In the genomic region with DNA sequence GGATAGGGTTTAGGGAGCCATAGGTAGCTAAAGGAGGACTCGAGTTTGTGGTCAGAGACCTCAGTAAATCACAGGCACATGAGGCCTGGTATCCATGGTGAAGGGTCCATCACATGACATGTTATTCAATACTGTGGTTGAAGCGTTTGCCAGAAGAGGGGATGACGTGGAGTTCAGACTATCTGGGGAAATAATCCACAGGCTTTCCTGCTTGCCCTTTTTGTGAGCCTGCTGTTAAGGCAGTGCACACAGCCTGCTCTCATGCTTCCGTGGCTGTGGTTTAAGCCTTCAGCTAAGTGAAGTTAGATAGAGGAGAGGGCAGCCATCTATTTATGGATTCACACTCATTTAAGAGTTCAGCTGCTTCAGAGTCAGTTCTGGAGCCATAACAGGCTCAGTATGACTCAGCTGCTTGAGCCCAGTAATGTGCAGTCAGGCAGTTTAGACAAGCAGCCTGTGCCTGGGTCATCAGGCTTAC, we compare ENCODE assay signal across 9 mouse cellular contexts.
A peak's percentile ranks its signal among the peaks of the same experiment; 100 is the strongest.
DNase-seq lines count a peak whose midpoint lies in the region; ATAC-seq lines count a peak whose summit lies in the region.
"Had no signal": no experiment of that assay in that cellular context is flagged by ENCODE, and none has a peak within 500 bp of the region (broad histone marks: within the 10 kb centered on the region; RNA-seq: fewer than 3 reads in every experiment).

No protein-coding gene starts in this region.

- peak overlapping the region; percentile 17; the same call in 1 of the 2 replicates for H3K27ac ChIP-seq in brown adipose tissue, adult 24 weeks (replicated peaks; ENCODE audit: low read depth, low read length)
- no peak overlapping the region for H3K27ac ChIP-seq in intestine, embryonic 15.5 days

- no peaks in the 10 kb centered on the region for H3K9me3 ChIP-seq in intestine, embryonic 15.5 days

- H3K27me3 ChIP-seq in intestine, embryonic 15.5 days (replicated peaks): no peaks in the 10 kb centered on the region

- ATAC-seq in intestine, embryonic 15.5 days: no peak

- H3K9ac ChIP-seq in intestine, embryonic 15.5 days: no peak overlapping the region

- no peaks in the 10 kb centered on the region for H3K36me3 ChIP-seq in intestine, embryonic 15.5 days

- DNase-seq in heart, adult 18-20 months: peak; percentile 46 to 50
- no peak for DNase-seq in heart, postnatal 25 days (ENCODE audit: low spot score)
- peak; percentile 83 for DNase-seq in A20 (ENCODE audit: low read depth, low spot score)
- peak; percentile 50 to 56 for DNase-seq in heart, postnatal 10 days
- DNase-seq in thymus, postnatal 25 days: no peak
- DNase-seq in embryo, embryonic 10 days (ENCODE audit: low spot score): no peak
- DNase-seq: kidney, postnatal 10 days had no signal

- H3K4me2 ChIP-seq in intestine, embryonic 15.5 days (replicated peaks): no peak overlapping the region

- intact Hi-C loops in heart, postnatal 25 days (cut with DNase I): no loop called here
- intact Hi-C loops in heart, postnatal 10 days (cut with DNase I): no loop called here

- H3K4me1 ChIP-seq in brown adipose tissue, adult 24 weeks (ENCODE audit: control insufficient read depth, insufficient read depth, insufficient read length, low read length): no peaks in the 10 kb centered on the region
- no peaks in the 10 kb centered on the region for H3K4me1 ChIP-seq in intestine, embryonic 15.5 days (replicated peaks)

- H3K4me3 ChIP-seq in brown adipose tissue, adult 24 weeks (ENCODE audit: insufficient read depth, low read depth, low read length): no peak overlapping the region
- no peak overlapping the region for H3K4me3 ChIP-seq in intestine, embryonic 15.5 days (replicated peaks)

- 56% methylated on average over 4 of the region's 4 CpGs for WGBS in intestine, embryonic 15.5 days

Comparison
In these comparisons a context has a peak if more than half of its experiments do, and no peak if none do; other contexts are left out.
1. DNase-seq: peak in heart, adult 18-20 months (2 of 2), A20 (single experiment) and heart, postnatal 10 days (2 of 2); none in heart, postnatal 25 days (single experiment), thymus, postnatal 25 days (single experiment) and embryo, embryonic 10 days (single experiment).